Mouse (Mus musculus) ES-Bruce4 (cell line): ENCODE results near the gene Cnnm3.

Experiments
- CTCF ChIP-seq: IDR thresholded peaks from one replicate; pipeline ENCODE4 v1.8.1; 2011; ENCODE audit warnings: low read depth, low read length
- POLR2A ChIP-seq: IDR thresholded peaks from one replicate; pipeline ENCODE4 v1.8.1; 2011; ENCODE audit warnings: low read length; ENCODE audit not compliant: insufficient read depth

DNA sequence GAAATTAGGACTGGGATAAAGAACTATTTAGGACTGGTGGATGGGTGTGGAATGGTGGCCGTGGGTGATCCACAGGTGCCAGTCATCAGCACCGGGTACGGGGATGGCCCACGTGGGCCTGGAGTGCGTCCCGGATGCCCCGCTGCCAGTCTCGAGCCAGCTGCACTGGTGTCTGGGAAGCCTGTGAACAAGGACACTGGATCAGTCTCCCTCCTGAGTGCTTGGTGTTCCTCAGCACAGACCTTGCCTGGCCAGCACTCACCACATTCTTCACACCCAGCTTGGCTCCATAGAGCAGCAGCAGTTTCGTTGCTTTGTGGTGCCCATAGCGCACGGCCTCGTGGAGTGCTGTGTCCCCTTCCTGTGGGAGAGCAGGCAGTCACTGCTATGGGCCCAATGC lies 19.8 kb downstream of the Cnnm3 start:
- TF ChIP-seq CTCF (no peak), POLR2A (no peak)
